Mouse (Mus musculus): ENCODE results near the gene Wnt7b.
A peak's percentile ranks its signal among the peaks of the same experiment; 100 is the strongest.

Gene Wnt7b

DNA sequence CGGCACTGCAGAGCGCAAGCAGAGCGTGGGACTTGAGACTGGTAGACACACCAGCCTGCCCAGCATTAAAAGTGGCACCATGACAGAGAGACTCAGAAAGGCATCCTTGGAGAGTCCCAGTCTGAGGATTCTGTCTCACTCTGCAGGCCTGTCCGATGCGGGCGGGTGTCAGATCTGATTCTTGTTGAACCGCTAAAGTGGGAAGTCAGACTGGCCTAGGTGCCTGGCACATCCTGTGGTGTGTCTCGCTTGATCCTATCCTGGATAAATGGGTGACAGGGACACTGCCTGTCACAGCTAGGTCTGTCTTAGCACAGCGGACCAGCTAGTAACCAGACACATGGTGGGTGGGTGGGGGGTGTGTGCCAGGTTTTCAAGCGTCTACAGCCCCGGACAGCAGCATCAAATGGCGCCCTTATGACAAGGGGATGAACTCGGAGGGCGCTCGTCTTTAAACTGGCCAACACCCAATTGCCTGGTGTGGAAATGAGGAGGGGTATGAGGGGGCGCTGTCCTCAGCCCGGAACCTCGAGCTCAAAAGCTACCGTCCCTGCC, at the start of gene Wnt7b:
TSS of gene Wnt7b (minus strand) at position 118 of the 555 bp plus-strand sequence.
- DNase-seq (ENCODE audit: low spot score in 2 of 2): no peak

DNA sequence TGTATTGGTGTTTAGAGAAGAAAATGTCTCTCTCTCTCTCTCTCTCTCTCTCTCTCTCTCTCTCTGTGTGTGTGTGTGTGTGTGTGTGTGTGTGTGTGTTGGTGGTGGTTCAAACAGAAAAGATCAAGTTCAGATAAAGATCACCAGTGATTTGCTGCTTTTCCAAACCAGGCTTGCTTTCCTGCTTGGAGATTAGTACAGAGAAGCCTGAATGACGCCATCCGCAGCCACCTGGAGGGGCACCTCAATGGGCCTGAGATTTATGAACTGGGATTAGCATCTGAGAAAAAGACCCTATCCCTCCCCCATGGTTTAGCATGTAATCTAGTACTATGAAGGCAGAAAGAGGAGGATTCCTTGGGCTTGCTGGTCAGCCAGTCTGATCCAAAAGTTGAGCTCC, 49.3 kb upstream of the Wnt7b start:
- no peak for DNase-seq (ENCODE audit: low spot score in 2 of 2)

- no peak for DNase-seq (ENCODE audit: low spot score in 2 of 2)
Measured at GRCm38 (mm10) chr15:85629924-85630545, 47.8 kb upstream of the Wnt7b start.

DNA sequence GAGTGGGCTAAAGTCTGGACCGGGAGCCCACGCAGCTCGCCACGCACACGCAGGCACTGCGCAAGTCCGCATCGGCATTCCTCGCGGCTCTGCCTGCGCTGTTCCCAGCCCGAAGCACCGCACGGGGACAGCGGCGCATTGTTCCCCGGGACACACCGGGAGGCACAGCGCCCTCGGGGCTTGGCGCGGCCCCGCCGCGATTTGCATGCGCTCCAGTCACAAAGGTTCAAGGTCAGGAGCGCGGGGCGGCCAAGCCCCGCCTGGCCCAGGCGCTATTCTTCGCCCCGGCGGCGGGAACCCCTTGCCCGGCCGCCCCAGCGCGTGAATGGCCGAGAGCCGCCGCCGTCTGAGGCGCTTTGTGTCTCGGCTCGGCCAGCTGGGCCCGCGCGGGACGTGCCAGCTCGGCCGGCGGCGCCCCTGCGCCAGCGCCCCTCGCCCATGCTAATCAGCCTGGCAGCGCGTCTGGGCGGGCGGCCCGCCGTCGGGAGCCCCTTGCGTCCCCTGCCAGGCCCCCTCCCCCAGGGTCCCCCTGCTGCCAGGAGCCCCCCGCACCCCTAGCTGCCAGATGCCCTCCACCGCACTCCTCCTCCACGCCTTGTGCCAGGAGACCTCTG, 43.5 kb upstream of the Wnt7b start:
- DNase-seq (ENCODE audit: low spot score in 2 of 2): no peak

- DNase-seq (ENCODE audit: low spot score in 2 of 2): no peak
Measured at GRCm38 (mm10) chr15:85622213-85622612, 39.9 kb upstream of the Wnt7b start.

DNA sequence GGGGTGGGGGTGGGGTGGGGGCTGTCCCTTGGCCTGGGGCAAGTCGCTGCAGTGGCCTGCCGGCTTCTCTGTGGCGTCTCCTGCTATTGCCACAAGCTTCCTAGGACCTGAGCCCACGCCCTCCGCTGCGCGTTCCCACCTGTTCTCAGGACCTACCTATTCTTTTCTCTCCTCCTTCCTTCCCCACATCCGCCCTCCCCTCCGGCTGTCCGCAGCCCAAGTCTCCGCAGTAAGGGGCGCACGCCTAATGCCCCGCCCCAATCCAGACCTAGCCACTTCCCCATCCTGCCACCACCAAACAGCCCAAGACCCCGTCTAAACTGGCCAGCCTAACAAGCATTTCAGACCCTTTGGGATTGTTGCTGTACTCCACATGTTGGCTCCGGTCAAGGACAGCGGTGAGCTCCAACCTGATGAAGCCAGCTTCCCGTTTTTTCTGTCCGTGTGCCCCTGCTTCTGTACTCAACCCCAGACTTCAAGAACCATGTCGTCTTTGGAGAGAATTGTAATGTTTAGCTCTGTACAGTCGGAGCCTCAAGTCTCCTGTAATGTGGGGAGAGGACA, 33.3 kb upstream of the Wnt7b start:
- no peak for DNase-seq (ENCODE audit: low spot score in 2 of 2)

DNA sequence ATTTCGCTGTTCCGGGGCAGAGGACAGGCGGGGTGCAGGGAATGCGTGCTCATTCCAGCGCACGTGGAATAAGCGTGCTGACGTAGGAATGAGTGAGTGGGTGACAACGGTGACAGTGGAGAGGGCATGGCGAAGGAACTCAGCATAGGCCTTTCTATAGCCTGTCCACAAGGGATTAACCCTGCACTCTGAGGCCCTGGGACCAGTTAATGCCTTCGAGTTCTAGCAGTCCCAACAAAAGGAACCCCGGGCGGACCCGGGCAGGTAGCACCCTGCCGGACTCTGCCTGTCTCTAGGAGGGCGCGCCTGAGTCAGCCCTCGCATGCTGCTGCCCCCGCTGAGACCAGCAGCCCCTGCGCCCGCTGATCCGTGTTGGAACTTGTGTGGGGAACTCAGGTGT, 32.8 kb upstream of the Wnt7b start:
- DNase-seq (ENCODE audit: low spot score in 2 of 2): no peak

- peak in 1 of 2 experiments; percentile 38 for DNase-seq (ENCODE audit: low spot score in 2 of 2)
Measured at GRCm38 (mm10) chr15:85613358-85614266, 31.3 kb upstream of the Wnt7b start.

GRCm38 (mm10) chr15:85612660-85613357, 30.5 kb upstream of the Wnt7b start:
- peak in 1 of 2 experiments; percentile 27 for DNase-seq (ENCODE audit: low spot score in 2 of 2)

DNA sequence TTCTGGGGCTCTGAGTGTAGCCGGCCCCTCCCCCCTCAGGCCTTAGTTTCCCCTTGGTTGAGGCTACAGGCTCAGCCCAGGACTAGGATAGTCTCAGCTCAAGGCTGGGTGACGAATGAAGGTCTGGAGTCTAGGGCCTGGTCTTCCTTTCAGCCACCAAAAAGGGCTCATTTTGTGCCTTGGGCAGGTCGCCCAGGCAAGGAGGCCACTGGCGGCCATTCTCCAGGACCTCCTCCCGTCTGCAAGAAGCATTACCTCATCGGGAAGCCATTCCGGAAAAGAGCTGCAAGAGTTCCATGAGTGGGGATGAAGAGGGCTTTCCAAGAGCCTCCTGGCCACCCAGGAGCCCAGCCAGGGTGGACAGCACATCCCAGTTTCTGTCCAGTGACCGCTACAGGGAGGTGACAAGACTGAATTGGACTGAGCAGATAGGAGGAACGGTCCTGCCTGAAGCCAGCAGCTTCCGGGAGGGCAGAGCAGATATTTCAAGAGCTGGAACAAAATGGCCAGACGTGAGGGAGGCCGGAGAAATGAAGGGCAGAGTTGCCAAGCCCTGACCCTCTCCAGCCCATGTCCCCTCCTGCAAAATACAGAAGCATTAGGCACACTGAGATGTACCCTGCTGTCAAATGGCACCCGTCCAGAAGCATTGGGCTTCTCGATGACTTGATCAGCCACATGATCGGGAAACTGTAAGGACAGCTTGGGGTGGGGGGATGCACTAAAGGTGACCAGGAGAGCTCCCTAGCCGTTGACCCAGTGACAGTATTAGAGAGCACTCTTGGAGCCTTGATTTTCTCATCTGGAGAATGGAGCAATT, 29.6 kb upstream of the Wnt7b start:
- peak; percentile 90 to 93 for DNase-seq (ENCODE audit: low spot score in 2 of 2)

GRCm38 (mm10) chr15:85610618-85611218, 28.4 kb upstream of the Wnt7b start:
- DNase-seq (ENCODE audit: low spot score in 2 of 2): peak; percentile 98 to 99

GRCm38 (mm10) chr15:85610120-85610519, 27.8 kb upstream of the Wnt7b start:
- peak in 1 of 2 experiments; percentile 51 for DNase-seq (ENCODE audit: low spot score in 2 of 2)

DNA sequence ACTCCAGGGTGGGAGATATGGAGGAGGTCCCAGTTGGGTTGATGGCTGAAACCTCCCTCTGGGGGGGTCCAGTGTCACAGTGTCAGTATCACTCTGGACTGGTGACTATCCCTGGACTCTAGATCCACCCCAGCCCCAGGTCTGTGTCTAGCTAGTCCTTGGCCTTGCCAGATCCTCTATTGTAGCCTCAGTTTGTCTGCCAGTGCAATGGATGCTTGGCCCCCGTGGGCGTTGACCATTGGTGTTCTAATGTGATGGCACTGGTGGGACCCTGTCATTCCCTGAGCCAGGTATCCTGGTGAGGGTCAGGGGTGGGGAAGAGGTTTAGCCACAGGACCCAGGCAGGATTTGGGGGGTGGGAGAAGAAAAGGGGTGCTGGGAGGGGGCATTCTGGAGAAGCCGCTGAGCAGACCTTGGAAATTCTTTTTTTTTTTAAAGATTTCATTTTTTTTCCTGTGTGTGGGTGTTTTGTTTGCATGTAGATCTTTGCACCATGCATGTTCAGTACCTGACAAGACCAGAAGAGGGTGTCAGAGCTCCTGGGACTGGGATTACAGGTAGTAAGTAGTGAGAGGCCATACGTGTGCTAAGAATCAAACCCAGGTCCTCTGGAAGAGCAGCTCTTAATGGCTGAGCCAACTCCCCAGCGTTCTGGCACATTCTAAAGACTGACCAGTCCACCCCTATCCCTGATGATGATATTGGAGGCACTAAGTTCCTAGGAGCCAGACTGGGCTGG, 27.2 kb upstream of the Wnt7b start:
- DNase-seq (ENCODE audit: low spot score in 2 of 2): no peak

DNA sequence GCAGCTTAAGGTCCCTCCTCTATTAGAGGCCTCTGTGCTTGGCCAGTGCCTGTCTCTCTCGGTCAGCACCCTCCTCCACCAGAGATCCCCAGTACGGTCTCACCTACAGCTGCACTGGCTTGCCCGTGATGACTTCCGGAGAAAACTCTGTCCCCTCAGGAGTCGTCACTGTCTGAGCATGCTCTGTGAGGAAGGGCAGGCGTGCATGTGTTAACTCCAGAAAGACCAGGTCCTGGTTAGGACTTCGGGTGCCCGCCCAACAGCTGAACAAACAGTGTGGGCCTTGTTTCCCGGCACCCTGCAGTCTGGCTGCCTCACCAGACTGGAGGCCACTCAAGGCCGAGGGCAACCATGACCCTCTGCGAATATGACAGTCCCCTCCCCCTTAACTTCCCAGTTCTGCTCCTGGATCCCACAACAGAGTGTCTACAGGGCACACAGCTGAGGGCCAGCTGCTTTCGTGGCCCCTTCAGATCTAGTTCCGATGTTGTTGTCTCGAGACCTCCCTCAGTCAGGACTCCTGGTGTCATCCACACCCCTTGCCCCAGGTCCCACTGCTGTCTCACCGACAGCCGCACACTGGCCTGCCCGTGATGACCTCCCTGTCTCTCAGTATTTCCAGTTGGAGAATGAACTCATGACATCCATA, 23.8 kb upstream of the Wnt7b start:
- DNase-seq (ENCODE audit: low spot score in 2 of 2): peak in 1 of 2 experiments; percentile 68

DNA sequence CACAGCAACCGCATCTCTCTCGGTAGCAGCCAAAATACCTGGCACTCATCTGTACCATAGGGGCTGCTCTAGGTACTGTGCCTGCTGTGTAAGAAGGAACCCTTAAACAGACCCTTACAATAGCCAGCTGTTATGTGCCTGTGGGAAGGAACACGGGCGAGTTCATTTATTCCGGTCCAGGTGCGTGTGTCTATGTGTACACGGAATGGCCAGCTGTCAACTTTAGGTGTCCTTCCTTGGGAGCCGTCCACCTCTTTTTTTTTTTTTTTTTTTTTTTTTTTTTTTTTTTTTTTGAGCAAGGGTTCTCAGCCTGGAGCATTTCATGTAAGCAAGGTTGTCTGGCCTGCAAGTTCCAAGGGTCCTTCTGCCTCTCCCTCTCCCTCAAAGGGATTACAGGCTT, 22.7 kb upstream of the Wnt7b start:
- no peak for DNase-seq (ENCODE audit: low spot score in 2 of 2)

DNA sequence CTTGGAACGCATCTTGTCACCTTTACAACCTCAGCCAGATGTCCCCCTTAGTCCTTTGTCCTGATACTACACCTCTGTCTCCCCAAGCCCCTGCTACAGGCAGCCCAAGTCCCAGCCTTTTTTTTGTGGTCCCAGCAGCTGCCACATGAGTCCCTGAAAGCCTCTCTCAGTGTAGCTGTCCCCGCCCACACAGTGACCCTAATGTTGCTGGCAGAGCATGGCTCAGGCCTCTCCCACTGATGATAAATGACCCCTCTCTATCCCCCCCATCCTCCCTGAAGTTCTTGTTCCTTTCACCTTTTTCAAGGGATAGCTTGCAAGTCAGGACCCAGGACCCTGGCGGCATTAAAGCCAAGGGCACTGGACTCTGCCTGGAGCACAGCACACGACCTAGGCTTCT, 22.2 kb upstream of the Wnt7b start:
- no peak for DNase-seq (ENCODE audit: low spot score in 2 of 2)

- peak; percentile 71 to 82 for DNase-seq (ENCODE audit: low spot score in 2 of 2)
Measured at GRCm38 (mm10) chr15:85603422-85603821, 21.1 kb upstream of the Wnt7b start.

GRCm38 (mm10) chr15:85602733-85603132, 20.5 kb upstream of the Wnt7b start:
- DNase-seq (ENCODE audit: low spot score in 2 of 2): no peak

- no peak for DNase-seq (ENCODE audit: low spot score in 2 of 2)
Measured at GRCm38 (mm10) chr15:85602021-85602420, 19.7 kb upstream of the Wnt7b start.
